Mouse (Mus musculus): ENCODE data around the gene Rbm34. TPM values are rescaled to one million over a fixed set of nuclear protein-coding genes. Genes with fewer than 3 reads are reported as not detected.

Rbm34 gene
- polyA plus RNA-seq, 1 experiment from 2014 or later = 25.0 TPM

- Histone ChIP-seq H3K4me3 (peak overlapping the region; percentile 89; the same call in 1 of the 2 replicates), H3K27me3 (ENCODE audit: insufficient read depth, poor library complexity, severe bottlenecking) (no peaks in the 10 kb centered on the region), H3K4me1 (peaks cover 14% of the 10 kb centered on the region), H3K9me3 (no peaks in the 10 kb centered on the region), H3K36me3 (peaks cover 36% of the 10 kb centered on the region), H3K27ac (no peak overlapping the region)
- WGBS = 75% methylated on average over 7 of the region's 7 CpGs
- no peak for DNase-seq (ENCODE audit: low spot score)
Measured at GRCm38 (mm10) chr8:126946444-126946843, 24.4 kb downstream of the Rbm34 start.

- Histone ChIP-seq H3K4me1 (peaks cover 14% of the 10 kb centered on the region), H3K9me3 (no peaks in the 10 kb centered on the region), H3K27ac (peak within 1 kb of the TSS; percentile 95), H3K27me3 (ENCODE audit: insufficient read depth, poor library complexity, severe bottlenecking) (no peaks in the 10 kb centered on the region), H3K36me3 (peaks cover 29% of the 10 kb centered on the region), H3K4me3 (peak within 1 kb of the TSS; percentile 89)
- peak; percentile 97 for DNase-seq (ENCODE audit: low spot score)
- under 1% methylated on average over 48 of the region's 48 CpGs for WGBS
Measured at GRCm38 (mm10) chr8:126945730-126946163, 25.1 kb downstream of the Rbm34 start, which contains the start of gene Tomm20. TSS of gene Tomm20 (minus strand) at chr8:126945844.

- Histone ChIP-seq H3K27me3 (ENCODE audit: insufficient read depth, poor library complexity, severe bottlenecking) (no peaks in the 10 kb centered on the region), H3K4me3 (peak overlapping the region; percentile 89), H3K27ac (peak overlapping the region; percentile 95), H3K36me3 (peaks cover 26% of the 10 kb centered on the region), H3K4me1 (peaks cover 14% of the 10 kb centered on the region), H3K9me3 (no peaks in the 10 kb centered on the region)
- under 1% methylated on average over 46 of the region's 46 CpGs for WGBS
- DNase-seq (ENCODE audit: low spot score) = peak; percentile 80
Measured at GRCm38 (mm10) chr8:126944781-126945691, 25.8 kb downstream of the Rbm34 start.

GRCm38 (mm10) chr8:126943565-126943964 is 27.3 kb downstream of the Rbm34 start:
- peak overlapping the region; percentile 89 for H3K4me3 ChIP-seq
- H3K9me3 ChIP-seq = no peaks in the 10 kb centered on the region
- no peaks in the 10 kb centered on the region for H3K27me3 ChIP-seq (ENCODE audit: insufficient read depth, poor library complexity, severe bottlenecking)
- no peak overlapping the region for H3K27ac ChIP-seq
- WGBS = 85% methylated on average over 7 of the region's 7 CpGs
- peaks cover 28% of the 10 kb centered on the region for H3K36me3 ChIP-seq
- peaks cover 14% of the 10 kb centered on the region for H3K4me1 ChIP-seq
- no peak for DNase-seq (ENCODE audit: low spot score)

GRCm38 (mm10) chr8:126937337-126937736 is 33.5 kb downstream of the Rbm34 start:
- DNase-seq (ENCODE audit: low spot score) = no peak
- WGBS = 88% methylated on average over 3 of the region's 3 CpGs
- Histone ChIP-seq H3K4me3 (no peak overlapping the region), H3K36me3 (peaks cover 73% of the 10 kb centered on the region), H3K27me3 (ENCODE audit: insufficient read depth, poor library complexity, severe bottlenecking) (no peaks in the 10 kb centered on the region), H3K9me3 (no peaks in the 10 kb centered on the region), H3K4me1 (peaks cover 4% of the 10 kb centered on the region; the same call in 1 of the 2 replicates), H3K27ac (no peak overlapping the region)

GRCm38 (mm10) chr8:126935932-126936331 is 34.9 kb downstream of the Rbm34 start:
- Histone ChIP-seq H3K36me3 (peaks cover 87% of the 10 kb centered on the region), H3K4me3 (no peak overlapping the region), H3K27ac (no peak overlapping the region), H3K27me3 (ENCODE audit: insufficient read depth, poor library complexity, severe bottlenecking) (no peaks in the 10 kb centered on the region), H3K9me3 (no peaks in the 10 kb centered on the region), H3K4me1 (peaks cover 7% of the 10 kb centered on the region)
- DNase-seq (ENCODE audit: low spot score) = no peak

GRCm38 (mm10) chr8:126935387-126935786 is 35.5 kb downstream of the Rbm34 start:
- Histone ChIP-seq H3K4me1 (peaks cover 7% of the 10 kb centered on the region), H3K9me3 (no peaks in the 10 kb centered on the region), H3K27me3 (ENCODE audit: insufficient read depth, poor library complexity, severe bottlenecking) (no peaks in the 10 kb centered on the region), H3K4me3 (no peak overlapping the region), H3K36me3 (peaks cover 91% of the 10 kb centered on the region), H3K27ac (no peak overlapping the region)
- WGBS = 95% methylated on average over 2 of the region's 2 CpGs
- no peak for DNase-seq (ENCODE audit: low spot score)

- Histone ChIP-seq H3K27me3 (ENCODE audit: insufficient read depth, poor library complexity, severe bottlenecking) (no peaks in the 10 kb centered on the region), H3K4me1 (peaks cover 19% of the 10 kb centered on the region), H3K36me3 (peaks cover 84% of the 10 kb centered on the region), H3K9me3 (no peaks in the 10 kb centered on the region), H3K4me3 (no peak overlapping the region), H3K27ac (no peak overlapping the region)
- WGBS = 75% methylated on average over 1 of the region's 1 CpGs
- no peak for DNase-seq (ENCODE audit: low spot score)
Measured at GRCm38 (mm10) chr8:126932656-126933055, 38.2 kb downstream of the Rbm34 start.

GRCm38 (mm10) chr8:126932249-126932648 is 38.6 kb downstream of the Rbm34 start:
- no peak overlapping the region for H3K4me3 ChIP-seq
- peaks cover 19% of the 10 kb centered on the region for H3K4me1 ChIP-seq
- no peak for DNase-seq (ENCODE audit: low spot score)
- no peaks in the 10 kb centered on the region for H3K9me3 ChIP-seq
- H3K36me3 ChIP-seq = peaks cover 80% of the 10 kb centered on the region
- WGBS = 80% methylated on average over 1 of the region's 1 CpGs
- H3K27ac ChIP-seq = no peak overlapping the region
- H3K27me3 ChIP-seq (ENCODE audit: insufficient read depth, poor library complexity, severe bottlenecking) = no peaks in the 10 kb centered on the region

- peaks cover 75% of the 10 kb centered on the region for H3K36me3 ChIP-seq
- no peak overlapping the region for H3K4me3 ChIP-seq
- no peaks in the 10 kb centered on the region for H3K9me3 ChIP-seq
- DNase-seq (ENCODE audit: low spot score) = no peak
- H3K27me3 ChIP-seq (ENCODE audit: insufficient read depth, poor library complexity, severe bottlenecking) = no peaks in the 10 kb centered on the region
- peaks cover 19% of the 10 kb centered on the region for H3K4me1 ChIP-seq
- WGBS = 41% methylated on average over 2 of the region's 2 CpGs
- H3K27ac ChIP-seq = no peak overlapping the region
Measured at GRCm38 (mm10) chr8:126931720-126932119, 39.2 kb downstream of the Rbm34 start.

- H3K36me3 ChIP-seq = peaks cover 64% of the 10 kb centered on the region
- 80% methylated on average over 3 of the region's 3 CpGs for WGBS
- H3K27ac ChIP-seq = no peak overlapping the region
Measured at GRCm38 (mm10) chr8:126929607-126930161, 41.2 kb downstream of the Rbm34 start.

GRCm38 (mm10) chr8:126928755-126929505 is 41.9 kb downstream of the Rbm34 start:
- H3K36me3 ChIP-seq = peaks cover 60% of the 10 kb centered on the region

More at GRCm38 (mm10) chr8:126929607-126930161, 41.2 kb downstream of the Rbm34 start:
- H3K4me1 ChIP-seq = peaks cover 19% of the 10 kb centered on the region
- no peak for DNase-seq (ENCODE audit: low spot score)
- H3K9me3 ChIP-seq = no peaks in the 10 kb centered on the region
- no peaks in the 10 kb centered on the region for H3K27me3 ChIP-seq (ENCODE audit: insufficient read depth, poor library complexity, severe bottlenecking)
- H3K4me3 ChIP-seq = no peak overlapping the region

More at GRCm38 (mm10) chr8:126928755-126929505, 41.9 kb downstream of the Rbm34 start:
- Histone ChIP-seq H3K27me3 (ENCODE audit: insufficient read depth, poor library complexity, severe bottlenecking) (no peaks in the 10 kb centered on the region), H3K27ac (no peak overlapping the region), H3K4me3 (no peak overlapping the region), H3K9me3 (no peaks in the 10 kb centered on the region), H3K4me1 (peaks cover 19% of the 10 kb centered on the region)
- WGBS = 83% methylated on average over 10 of the region's 10 CpGs
- no peak for DNase-seq (ENCODE audit: low spot score)
